Mouse (Mus musculus): ENCODE measurements at regions not wholly inside any gene's neighbourhood (a gene's known extent, or its start where the extent isn't known, plus 50 kb on each side); places are given as distances from the start of the nearest gene placed in this dataset.

GRCm38 (mm10) chr6:147973059-147973458 lies 74.0 kb upstream of the Far2 start:
- no peak for DNase-seq

GRCm38 (mm10) chr6:147975917-147976316 lies 71.1 kb upstream of the Far2 start:
- no peak for DNase-seq

GRCm38 (mm10) chr6:147989381-147989780 lies 57.7 kb upstream of the Far2 start:
- no peak for DNase-seq
